Mouse (Mus musculus): ENCODE data around the gene Pex19.

The Pex19 gene

GRCm38 (mm10) chr1:172126376-172127347 is at the start of gene Pex19:
Pex19 (plus strand) TSS chr1:172126755.
- peak; percentile 83 for DNase-seq

GRCm38 (mm10) chr1:172077981-172078380 is 48.6 kb upstream of the Pex19 start:
- no peak for DNase-seq

GRCm38 (mm10) chr1:172082101-172082898 is 44.3 kb upstream of the Pex19 start, which contains the start of the genes Copa and Ncstn:
Copa (plus strand) TSS chr1:172082529.
Ncstn (minus strand) TSS chr1:172082795.
- peak; percentile 95 for DNase-seq

- DNase-seq = no peak
These were observed 43.6 kb upstream of the Pex19 start for GRCm38 (mm10) chr1:172082899-172083445.

- no peak for DNase-seq
These were observed 33.0 kb upstream of the Pex19 start for GRCm38 (mm10) chr1:172093522-172093921.

- DNase-seq = no peak
These were observed 32.3 kb upstream of the Pex19 start for GRCm38 (mm10) chr1:172094295-172094694.

- peak; percentile 24 for DNase-seq
These were observed 31.4 kb upstream of the Pex19 start for GRCm38 (mm10) chr1:172095202-172095601.

- no peak for DNase-seq
These were observed 27.1 kb upstream of the Pex19 start for GRCm38 (mm10) chr1:172099325-172100033.

GRCm38 (mm10) chr1:172103619-172104018 is 22.9 kb upstream of the Pex19 start:
- DNase-seq = peak; percentile 56

- DNase-seq = no peak
These were observed 21.5 kb upstream of the Pex19 start for GRCm38 (mm10) chr1:172105101-172105500.

- no peak for DNase-seq
These were observed 18.6 kb upstream of the Pex19 start for GRCm38 (mm10) chr1:172107777-172108477.

- no peak for DNase-seq
These were observed 9.6 kb upstream of the Pex19 start for GRCm38 (mm10) chr1:172116948-172117347.

GRCm38 (mm10) chr1:172119100-172119499 is 7.5 kb upstream of the Pex19 start:
- no peak for DNase-seq

- DNase-seq = peak; percentile 66
These were observed 6.8 kb upstream of the Pex19 start for GRCm38 (mm10) chr1:172119720-172120119.

GRCm38 (mm10) chr1:172122671-172123070 is 3.9 kb upstream of the Pex19 start:
- no peak for DNase-seq

- DNase-seq = no peak
These were observed 2.0 kb upstream of the Pex19 start for GRCm38 (mm10) chr1:172124572-172124971.

- DNase-seq = peak; percentile 7
These were observed 932 bp downstream of the Pex19 start for GRCm38 (mm10) chr1:172127487-172127886.

GRCm38 (mm10) chr1:172128563-172128962 is 2.0 kb downstream of the Pex19 start:
- DNase-seq = no peak

GRCm38 (mm10) chr1:172129108-172129507 is 2.6 kb downstream of the Pex19 start:
- peak; percentile 55 for DNase-seq

- DNase-seq = no peak
These were observed 3.2 kb downstream of the Pex19 start for GRCm38 (mm10) chr1:172129780-172130179.

- DNase-seq = peak; percentile 17
These were observed 5.8 kb downstream of the Pex19 start for GRCm38 (mm10) chr1:172132319-172132718.

GRCm38 (mm10) chr1:172133535-172133934 is 7.0 kb downstream of the Pex19 start:
- DNase-seq = peak; percentile 24

All from lung, postnatal 10 days (tissue).